Mouse (Mus musculus): Measurements from ENCODE around the gene Omg.
A peak's percentile ranks its signal among the peaks of the same experiment; 100 is the strongest.

Gene Omg

DNA sequence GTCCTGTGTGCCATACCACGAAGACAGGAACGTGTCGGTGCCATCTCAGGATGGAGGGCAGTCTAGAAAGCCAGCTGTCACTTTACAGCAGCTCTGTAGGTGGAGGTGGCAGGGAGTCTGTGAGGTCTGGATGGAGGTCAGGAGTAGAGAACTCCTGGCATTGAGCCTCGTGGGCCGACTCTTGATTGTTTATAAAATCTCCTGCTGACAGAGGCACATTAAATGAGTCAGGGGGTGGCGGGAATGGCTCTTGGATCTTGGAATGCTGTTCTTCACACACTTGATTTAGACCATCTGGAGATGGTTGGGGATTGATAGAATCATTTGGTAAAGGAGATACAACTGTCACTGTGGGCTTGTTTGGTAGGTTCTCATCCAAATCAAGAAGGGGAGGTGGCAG lies 11.4 kb upstream of the Omg start:
- DNase-seq = peak in 1 of 2 experiments; percentile 33

DNA sequence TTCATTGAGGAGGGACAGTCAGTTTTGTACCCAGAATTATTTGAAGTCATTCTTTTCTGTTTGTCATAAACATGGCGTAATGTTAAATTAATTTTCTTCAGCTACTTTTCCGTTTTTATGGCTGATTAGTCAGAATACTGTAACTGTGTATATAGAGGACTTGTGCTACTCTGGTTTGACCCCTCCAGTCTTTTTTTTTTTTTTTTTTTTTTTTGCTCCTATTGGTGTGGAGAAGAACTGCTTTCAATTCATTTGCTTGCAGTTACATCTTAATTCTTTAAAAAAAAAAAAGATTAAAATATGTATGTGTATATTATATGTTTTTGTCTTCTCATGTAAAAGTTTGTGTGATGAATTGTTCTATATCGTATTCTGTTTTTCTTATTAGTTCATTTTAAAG lies 8.1 kb upstream of the Omg start:
- DNase-seq = no peak

DNA sequence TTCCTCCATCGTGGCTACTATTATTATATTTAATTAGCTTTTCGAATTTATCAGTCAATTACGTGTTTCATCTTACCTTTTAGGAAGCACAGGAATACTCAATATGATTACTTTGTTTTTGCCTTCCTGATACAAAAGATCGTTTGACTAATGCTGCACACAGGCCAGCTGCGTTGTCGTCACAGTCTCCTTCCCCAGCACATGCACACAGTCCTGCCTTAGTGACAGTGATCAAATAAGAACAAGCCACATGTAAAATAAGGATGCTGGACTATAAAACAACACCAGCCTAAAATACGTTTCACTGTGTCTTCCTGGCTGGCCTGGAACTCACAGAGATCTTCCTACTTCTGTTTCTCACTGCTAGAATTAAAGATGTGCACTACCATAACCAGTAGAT lies 622 bp upstream of the Omg start:
- DNase-seq = no peak

DNA sequence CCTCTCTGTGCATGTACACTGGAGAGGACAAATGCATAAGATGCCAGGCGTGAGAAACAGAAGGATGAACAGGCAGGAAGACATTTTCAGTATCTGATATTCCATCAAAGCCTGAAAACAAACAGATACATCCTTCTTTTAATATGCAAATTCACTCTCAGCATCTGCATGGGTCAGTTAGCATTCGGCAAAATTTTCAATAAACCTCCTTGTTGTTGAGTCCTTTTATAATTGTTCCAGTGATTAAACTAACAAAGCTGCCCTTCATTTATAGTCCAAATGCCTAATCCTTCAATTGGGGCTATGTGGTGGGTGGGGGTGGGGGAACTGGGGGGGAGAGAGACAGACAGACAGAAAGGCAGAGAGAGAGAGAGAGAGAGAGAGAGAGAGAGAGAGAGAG lies 967 bp downstream of the Omg start:
- DNase-seq = no peak

DNA sequence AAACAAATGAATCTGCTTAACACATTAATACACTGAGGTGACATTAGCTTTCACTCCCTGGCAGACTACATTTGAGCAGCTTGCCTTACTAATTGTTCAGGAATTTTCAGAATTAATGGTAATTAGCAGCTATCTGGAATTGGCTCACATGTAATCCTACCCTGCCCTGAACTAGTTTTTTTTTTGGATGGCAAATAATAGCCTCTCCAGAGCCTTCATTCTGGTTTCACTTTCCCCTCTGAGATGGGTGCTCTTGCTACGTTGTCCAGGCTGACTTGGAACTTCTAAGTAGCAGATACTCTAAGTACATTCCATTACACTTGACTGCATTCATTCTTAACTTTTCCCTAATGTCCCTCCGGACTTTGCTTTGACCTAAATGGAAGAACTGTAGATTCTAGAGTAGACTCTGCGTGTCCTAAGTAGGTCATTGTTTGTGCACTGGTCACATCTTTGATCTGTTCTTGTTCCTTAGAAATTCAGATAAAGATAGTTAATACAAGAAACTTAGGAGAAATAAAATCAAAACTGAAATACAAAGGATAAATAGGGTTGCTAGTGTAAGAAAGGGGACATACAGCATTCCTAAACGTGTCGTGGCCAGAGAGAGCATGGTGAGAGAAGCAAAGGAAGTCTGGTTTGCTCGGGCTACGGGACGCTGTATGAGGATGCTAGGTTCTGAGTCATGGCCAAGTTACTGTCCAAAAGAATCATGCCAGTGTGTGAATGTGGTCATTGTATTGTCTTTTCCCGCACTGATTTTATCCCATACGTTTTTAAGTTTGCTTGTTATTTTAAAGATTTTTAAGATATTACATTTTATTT lies 8.7 kb downstream of the Omg start:
- peak; percentile 16 to 33 for DNase-seq

DNA sequence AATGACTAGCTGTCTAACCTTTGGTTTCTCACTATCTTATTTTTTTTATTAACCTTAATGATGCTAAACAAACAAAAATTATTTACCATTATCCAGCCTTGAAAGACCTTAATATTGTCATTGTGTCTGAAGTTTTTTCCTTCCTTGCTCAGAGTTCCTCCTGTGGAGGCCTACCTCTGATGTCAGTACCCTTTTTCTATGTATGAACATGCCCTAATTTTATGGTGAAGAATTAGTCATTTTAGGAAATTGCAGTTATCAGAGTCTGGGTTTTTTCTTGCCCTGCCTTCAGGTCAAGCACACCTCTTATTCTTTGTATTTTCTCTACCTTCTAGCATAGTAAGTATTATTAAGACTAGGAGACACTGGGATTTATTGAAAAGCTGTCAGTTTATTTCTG lies 19.2 kb downstream of the Omg start:
- DNase-seq = no peak

DNA sequence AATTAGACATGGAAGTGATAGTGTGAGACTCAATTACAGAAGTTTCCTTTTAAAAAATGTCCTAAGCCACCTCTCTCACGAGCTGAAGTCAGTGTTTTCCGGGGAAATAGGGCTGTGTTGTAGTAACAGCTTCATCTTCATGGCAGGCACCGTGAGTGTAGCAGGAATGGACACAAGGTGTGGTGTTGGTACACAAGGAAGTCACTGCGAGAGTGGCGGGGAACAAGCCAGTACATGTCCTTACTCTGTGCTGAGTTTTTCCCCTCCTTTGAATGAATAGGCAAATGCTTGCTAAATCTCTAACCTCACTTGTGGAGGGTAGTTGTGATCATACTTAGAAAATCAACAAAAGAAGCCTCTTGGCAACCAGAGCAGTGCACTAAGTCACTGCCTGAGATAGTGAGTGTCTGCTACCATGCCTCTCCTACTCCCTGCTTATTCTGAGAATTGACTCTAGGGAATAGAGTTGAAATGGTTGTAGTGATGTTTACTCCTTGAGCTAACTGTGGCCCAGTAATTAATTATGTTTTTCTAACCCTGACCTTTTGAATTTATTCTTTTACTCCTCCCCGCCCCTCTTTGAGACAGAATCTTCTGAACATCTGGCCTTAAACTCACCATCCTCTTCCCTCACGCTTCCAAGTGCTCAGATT lies 19.9 kb downstream of the Omg start:
- DNase-seq = no peak

DNA sequence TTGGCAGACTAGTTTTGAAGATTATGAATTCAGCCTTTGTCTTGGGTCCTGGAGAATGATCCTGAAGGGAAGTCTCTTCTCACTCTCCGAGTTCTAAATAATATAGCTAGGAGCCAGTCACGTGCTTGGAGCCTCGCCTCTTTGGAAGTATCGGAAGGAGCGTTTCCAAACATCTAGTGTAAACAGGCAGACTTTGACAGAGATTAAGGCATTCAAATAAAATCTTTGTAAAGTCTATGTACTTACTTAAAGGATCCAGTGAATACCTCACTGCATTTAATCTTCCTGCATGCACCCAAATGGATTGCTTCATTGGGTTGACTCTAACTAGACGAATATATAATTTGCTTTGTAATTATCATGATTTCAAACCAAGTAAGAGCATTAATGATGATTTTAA lies 20.5 kb downstream of the Omg start:
- DNase-seq = no peak

DNA sequence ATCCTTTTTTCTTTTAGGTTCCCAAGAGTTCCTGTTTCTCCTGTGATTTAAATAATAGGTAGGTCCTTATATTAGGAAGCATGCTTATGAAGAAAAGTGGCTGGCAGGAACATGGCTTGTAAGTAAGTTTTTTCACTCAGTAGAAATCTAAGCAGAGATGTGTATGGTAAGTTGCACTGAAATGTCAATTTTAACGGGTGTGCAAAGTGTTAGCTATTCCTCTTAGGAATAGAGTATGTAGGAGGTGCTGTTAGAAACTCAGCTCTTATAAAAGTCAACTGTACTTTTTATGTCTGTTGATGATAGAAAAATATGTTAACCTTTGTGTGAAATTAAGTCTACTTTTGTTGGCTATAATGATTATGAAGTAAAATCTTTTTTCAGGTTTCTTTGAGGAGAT lies 35.8 kb downstream of the Omg start:
- DNase-seq = no peak

DNA sequence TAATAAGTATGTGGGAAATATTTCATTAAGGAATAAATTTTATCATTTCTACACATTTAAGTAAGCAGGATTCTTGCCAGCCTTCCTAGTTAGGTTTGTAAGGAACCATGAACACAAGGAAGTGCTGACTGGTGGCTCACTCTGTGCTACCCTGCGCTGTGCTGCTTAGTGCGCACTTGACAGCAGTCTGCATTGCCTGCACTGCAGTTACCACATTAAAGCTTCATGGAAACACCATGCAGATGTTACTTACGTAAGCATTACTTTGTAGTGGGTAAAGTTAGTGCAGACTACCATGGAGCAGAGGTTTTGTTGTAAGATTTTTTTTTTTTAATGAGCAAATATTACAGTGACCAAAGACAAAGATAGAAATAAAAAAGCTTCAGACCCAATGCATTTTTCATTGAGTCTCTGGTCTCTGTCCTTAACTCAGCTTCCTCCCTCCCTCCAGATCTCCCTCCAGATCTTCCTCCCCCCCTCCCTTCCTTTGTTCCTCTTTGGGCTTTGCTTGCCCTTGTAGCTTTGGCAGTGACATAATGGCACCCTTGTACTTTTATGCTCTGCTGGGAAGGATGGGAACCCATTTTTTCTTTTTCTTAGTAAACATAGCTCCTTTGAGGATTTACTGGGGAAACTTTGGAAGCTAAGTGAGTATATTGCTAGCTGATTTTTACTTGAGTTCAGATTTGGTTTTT lies 43.0 kb downstream of the Omg start:
- no peak for DNase-seq

DNA sequence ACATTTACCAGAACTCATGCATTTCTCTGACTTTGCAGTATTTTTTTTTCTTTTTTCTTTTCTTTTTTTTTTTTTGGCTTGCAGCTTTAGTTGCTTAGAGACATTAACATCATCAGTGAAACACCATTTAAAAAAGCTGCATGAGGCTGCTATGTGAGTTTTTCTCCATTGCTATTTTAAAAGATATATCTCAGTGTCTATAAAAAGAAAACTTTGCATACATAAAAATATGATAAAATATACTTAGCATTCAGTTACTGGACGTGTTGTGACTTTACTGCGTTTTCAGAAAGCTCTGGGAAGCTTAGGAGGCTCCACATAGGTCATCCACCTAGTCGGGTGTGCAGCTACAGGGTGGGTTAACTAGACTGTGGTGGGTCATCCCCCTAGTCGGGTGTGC lies 44.0 kb downstream of the Omg start:
- no peak for DNase-seq

DNA sequence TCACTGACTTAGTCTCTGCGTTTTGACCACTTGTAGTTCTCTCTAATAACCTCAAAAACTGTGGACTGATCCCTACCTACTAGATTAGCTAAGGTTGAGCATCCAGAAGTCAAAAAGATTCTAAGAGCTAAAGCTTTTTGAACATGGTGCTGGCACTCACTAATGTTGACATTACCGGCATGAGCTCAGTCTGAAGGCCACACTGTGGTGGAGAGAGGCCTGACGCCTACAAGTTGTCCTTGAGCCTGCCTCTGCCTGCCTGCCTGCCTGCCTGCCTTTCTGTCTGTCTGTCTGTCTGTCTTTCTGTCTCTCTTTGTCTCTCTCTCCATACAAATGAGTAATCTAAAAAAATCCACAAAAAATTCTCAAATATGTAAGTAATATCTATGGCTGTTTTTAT lies 46.0 kb downstream of the Omg start:
- DNase-seq = no peak

DNA sequence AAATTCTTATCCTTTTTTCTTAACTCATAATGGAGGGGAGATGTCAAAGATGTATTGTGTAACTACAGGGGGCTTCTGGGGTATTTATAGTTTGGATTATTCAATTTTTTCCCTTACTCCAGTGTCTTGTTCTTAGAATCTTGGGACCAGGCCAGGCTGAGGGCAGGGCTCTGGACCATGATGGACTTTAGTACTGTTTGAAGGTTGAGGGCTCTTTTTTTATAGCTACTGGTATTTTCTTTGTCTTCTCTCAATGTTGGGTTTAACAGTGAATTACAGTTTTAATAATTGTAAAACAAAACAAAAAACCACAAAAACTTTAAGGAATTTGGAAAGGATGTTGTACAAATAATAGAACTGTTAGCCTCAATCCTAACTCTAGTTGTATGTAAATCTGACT lies 50.9 kb downstream of the Omg start:
- DNase-seq = no peak
